Mouse (Mus musculus) limb, embryonic 13.5 days (tissue): ENCODE measurements around the gene Iqcj. TPM values are rescaled to one million over a fixed set of nuclear protein-coding genes. Genes with fewer than 3 reads are reported as not detected.
"Not testable (repeated sequence)": the region's sequence is repeated elsewhere in the genome, so short reads cannot be mapped to it uniquely, and the experiment has no call there.

Source experiments
- ATAC-seq: fragments of 200-750 bp; cut with Nextera tagmentation; 2 replicates; pipeline ENCODE4 v1.8.0; 2017; ENCODE audit warnings: low read depth, moderate number of reproducible peaks, moderate TSS enrichment; ENCODE audit not compliant: low FRiP score
- H3K27ac ChIP-seq: fragments of 300-500 bp; sonication (generic); 2 replicates; pipeline ENCODE4 v1.5.1; 2015; ENCODE audit warnings: inconsistent platforms, mild to moderate bottlenecking, moderate library complexity
- H3K27me3 ChIP-seq: fragments of 300-500 bp; sonication (generic); 2 replicates; pipeline ENCODE4 v1.6.1; 2015; ENCODE audit warnings: mild to moderate bottlenecking, inconsistent platforms
- H3K36me3 ChIP-seq: fragments of 300-500 bp; sonication (generic); 2 replicates; pipeline ENCODE4 v1.6.1; 2015; ENCODE audit warnings: inconsistent platforms, mild to moderate bottlenecking, moderate library complexity
- H3K4me1 ChIP-seq: fragments of 300-500 bp; sonication (generic); 2 replicates; pipeline ENCODE4 v1.6.1; 2015; ENCODE audit warnings: inconsistent platforms
- H3K4me2 ChIP-seq: fragments of 300-500 bp; sonication (generic); replicated peaks from 2 replicates; pipeline ENCODE4 v1.6.1; 2015; ENCODE audit warnings: inconsistent platforms, mild to moderate bottlenecking, moderate library complexity
- H3K4me3 ChIP-seq: fragments of 300-500 bp; sonication (generic); 2 replicates; pipeline ENCODE4 v1.5.1; 2015; ENCODE audit warnings: moderate library complexity, mild to moderate bottlenecking, inconsistent platforms
- H3K9ac ChIP-seq: fragments of 300-500 bp; sonication (generic); 2 replicates; pipeline ENCODE4 v1.6.1; 2015; ENCODE audit warnings: mild to moderate bottlenecking, inconsistent platforms
- H3K9me3 ChIP-seq: fragments of 300-500 bp; sonication (generic); 2 replicates; pipeline ENCODE4 v1.6.1; 2016; ENCODE audit warnings: inconsistent platforms
- WGBS: fragments of 180-500 bp; shearing (Covaris S2); methylation state at CpG from one replicate; pipeline ENCODE4 v1.1.7; 2015; 5-methylcytosine and 5-hydroxymethylcytosine counted together
- polyA plus RNA-seq: library from polyadenylated mRNA; unstranded; fragments of >200 nt; fragmentation: Nextera tagmentation; extraction: Ambion mirVana; gene quantifications from 2 replicates; pipeline ENCODE4 v1.2.1, GENCODE M21; 2015

Iqcj gene
- polyA plus RNA-seq, 1 experiment from 2014 or later, result 0.11 TPM

- peaks cover 72% of the 10 kb centered on the region for H3K27me3 ChIP-seq
Measured at GRCm38 (mm10) chr3:68096724-68097431, 204.9 kb downstream of the Iqcj start.

GRCm38 (mm10) chr3:68099561-68099960 is 207.5 kb downstream of the Iqcj start:
- ATAC-seq, H3K9me3 ChIP-seq, H3K4me1 ChIP-seq, H3K4me3 ChIP-seq, H3K27ac ChIP-seq, H3K9ac ChIP-seq, H3K4me2 ChIP-seq, H3K36me3 ChIP-seq: not testable (repeated sequence)
- WGBS, result 84% methylated on average over 6 of the region's 6 CpGs
- peaks cover 68% of the 10 kb centered on the region for H3K27me3 ChIP-seq

More at GRCm38 (mm10) chr3:68096724-68097431, 204.9 kb downstream of the Iqcj start:
- Histone ChIP-seq H3K36me3 (no peaks in the 10 kb centered on the region), H3K27ac (no peak overlapping the region), H3K9ac (no peak overlapping the region), H3K4me1 (peaks cover 8% of the 10 kb centered on the region; the same call in 1 of the 2 replicates), H3K4me2 (no peak overlapping the region), H3K9me3 (no peaks in the 10 kb centered on the region), H3K4me3 (no peak overlapping the region)
- WGBS, result 19% methylated on average over 4 of the region's 4 CpGs
- ATAC-seq, result 0 out of 2 replicates have a peak, but pooled peaks have one; percentile 32

- no peak for ATAC-seq
- WGBS, result 63% methylated on average over 4 of the region's 4 CpGs
Measured at GRCm38 (mm10) chr3:68101343-68101742, 209.3 kb downstream of the Iqcj start.

GRCm38 (mm10) chr3:68105081-68105685 is 213.2 kb downstream of the Iqcj start:
- Histone ChIP-seq H3K4me3 (no peak overlapping the region), H3K4me2 (no peak overlapping the region), H3K4me1 (no peaks in the 10 kb centered on the region), H3K36me3 (no peaks in the 10 kb centered on the region), H3K27me3 (peaks cover 58% of the 10 kb centered on the region), H3K9me3 (no peaks in the 10 kb centered on the region), H3K9ac (no peak overlapping the region), H3K27ac (no peak overlapping the region)
- ATAC-seq, result no peak
- WGBS, result 57% methylated on average over 2 of the region's 2 CpGs

More at GRCm38 (mm10) chr3:68101343-68101742, 209.3 kb downstream of the Iqcj start:
- Histone ChIP-seq H3K27me3 (peaks cover 67% of the 10 kb centered on the region), H3K36me3 (no peaks in the 10 kb centered on the region), H3K9me3 (no peaks in the 10 kb centered on the region), H3K4me3 (no peak overlapping the region), H3K4me2 (no peak overlapping the region), H3K27ac (no peak overlapping the region), H3K9ac (no peak overlapping the region), H3K4me1 (peaks cover 8% of the 10 kb centered on the region; the same call in 1 of the 2 replicates)

Other genes with a start within 250 kb of the Iqcj start
- gene Iqschfp, start within 50 bp of the Iqcj start, polyA plus RNA-seq, result 0.34 TPM in 1 of 2 replicates, not detected in the other
- 20.9 and 21.4 TPM in 2 replicates for gene Schip1, start 172.6 kb downstream of the Iqcj start, polyA plus RNA-seq